Mouse (Mus musculus) R1 (cell line): ENCODE results near the gene Bcl2l14.

Experiments used
- DNase-seq: peaks from one replicate; pipeline ENCODE4 v3.0.0-alpha.2; 2018; ENCODE audit warnings: low read depth, low spot score

Bcl2l14 gene

DNA sequence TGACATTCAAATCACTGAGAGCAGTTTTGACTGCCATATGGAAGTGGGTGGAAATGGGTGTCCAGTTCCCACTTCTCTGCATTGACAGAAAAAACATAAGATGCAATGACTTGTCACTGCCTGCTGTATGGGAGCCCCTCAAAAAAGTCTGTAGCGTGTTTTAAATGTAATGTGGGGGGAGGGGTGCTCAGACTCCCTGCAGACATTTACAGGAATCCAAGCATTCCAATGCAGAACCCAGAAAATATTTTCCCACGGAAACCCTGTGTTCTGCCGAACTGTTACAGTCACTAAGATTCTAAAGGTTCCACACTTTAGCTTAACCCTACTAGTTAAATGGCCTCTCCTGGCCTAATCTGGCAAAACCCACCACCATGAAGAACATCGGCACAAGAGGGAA is at the start of gene Bcl2l14:
Bcl2l14 (plus strand) TSS at position 301 of the 400 bp plus-strand sequence.
- DNase-seq, result no peak

GRCm38 (mm10) chr6:134348526-134349067 is 47.5 kb upstream of the Bcl2l14 start:
- peak; percentile 11 for DNase-seq

- DNase-seq, result peak; percentile 25
These were observed 43.2 kb upstream of the Bcl2l14 start for GRCm38 (mm10) chr6:134352881-134353280.

GRCm38 (mm10) chr6:134353751-134354150 is 42.4 kb upstream of the Bcl2l14 start:
- no peak for DNase-seq

DNA sequence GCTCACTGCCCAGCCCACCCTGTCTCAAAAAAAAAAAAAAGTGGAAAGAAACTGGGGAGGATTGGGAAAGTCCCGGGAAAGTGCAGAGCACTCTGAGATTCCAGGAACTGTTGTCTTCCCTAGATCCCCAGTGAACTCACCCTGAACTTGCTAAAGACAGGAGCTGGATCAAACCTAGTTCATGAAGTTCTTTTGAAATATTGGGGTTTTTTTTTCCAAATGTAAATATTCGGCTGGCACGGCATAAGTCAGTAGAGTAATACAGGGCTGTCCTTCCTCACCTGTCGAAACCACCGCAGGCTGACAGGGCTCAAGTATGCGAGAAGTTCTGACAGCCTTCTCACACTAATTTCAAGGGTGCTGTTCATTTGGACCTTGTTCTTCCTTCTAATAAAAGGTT is 38.5 kb upstream of the Bcl2l14 start:
- no peak for DNase-seq

GRCm38 (mm10) chr6:134360079-134360478 is 36.0 kb upstream of the Bcl2l14 start:
- no peak for DNase-seq

- DNase-seq, result no peak
These were observed 31.5 kb upstream of the Bcl2l14 start for GRCm38 (mm10) chr6:134364644-134365043.

DNA sequence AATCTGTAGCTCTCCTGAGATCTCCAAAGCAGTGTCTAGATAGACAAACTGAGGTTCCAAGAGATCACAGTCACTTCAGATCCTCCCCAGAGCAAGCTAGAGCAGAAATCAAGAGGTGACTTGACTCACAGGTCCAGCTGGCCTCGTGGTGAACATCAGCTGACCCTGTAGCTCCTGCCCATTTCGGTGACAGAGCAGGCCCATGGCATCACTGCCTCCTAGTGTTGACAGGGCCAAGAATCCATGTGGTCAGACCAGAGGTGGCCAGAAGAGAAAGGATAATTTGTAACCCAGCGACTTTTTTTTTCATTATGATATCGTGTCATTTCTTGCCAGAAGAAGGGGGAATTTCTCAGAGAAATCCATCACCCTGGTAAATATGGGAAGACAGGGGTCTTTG is 30.2 kb upstream of the Bcl2l14 start:
- no peak for DNase-seq

DNA sequence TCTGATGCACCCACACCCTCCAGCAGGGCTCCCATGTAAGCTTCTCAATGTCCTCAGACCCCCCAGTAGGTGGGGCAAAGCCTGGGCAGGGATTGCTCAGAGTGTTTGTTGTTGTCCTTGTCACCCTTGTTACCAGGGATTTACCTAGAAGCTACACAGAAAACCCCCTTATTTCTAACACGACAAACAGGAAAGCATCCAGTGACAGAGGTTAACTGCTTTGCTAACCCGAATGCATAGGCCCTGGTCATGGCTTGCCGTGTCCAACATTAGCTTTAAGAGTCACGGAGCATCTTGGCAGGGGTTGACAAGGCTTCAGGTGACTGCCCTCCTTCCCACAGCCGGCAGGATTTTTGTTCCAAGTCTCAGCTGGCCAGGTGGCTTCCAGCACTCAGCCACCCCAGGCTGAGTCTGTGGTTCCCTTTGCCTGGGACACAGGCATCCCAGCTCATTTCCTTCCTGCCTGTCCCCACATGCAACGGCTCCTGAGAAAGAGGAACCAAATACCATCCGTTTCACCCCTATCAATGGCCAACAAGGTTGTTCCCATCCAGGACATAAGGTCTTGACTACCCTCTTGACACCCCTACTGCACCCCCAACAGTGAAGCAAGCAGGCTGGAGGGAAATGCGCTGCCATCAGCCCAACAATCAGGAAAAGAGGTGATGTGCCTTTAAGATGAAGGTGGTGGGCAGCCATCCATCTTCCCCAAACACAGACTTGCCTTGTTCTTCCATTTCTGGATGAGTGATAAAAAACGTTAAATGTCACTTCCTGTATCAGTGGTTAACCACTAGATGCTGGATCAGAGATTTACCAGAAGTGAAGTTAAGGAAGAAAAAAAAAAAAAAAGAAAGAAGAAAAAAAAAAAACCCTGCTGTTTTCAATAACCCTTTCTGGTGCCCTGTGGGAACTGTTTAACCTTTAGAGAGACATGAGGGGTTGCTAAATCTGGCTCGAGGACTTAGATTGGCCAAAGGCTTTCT is 29.5 kb upstream of the Bcl2l14 start:
- DNase-seq, result no peak

- no peak for DNase-seq
These were observed 28.5 kb upstream of the Bcl2l14 start for GRCm38 (mm10) chr6:134367366-134368281.

DNA sequence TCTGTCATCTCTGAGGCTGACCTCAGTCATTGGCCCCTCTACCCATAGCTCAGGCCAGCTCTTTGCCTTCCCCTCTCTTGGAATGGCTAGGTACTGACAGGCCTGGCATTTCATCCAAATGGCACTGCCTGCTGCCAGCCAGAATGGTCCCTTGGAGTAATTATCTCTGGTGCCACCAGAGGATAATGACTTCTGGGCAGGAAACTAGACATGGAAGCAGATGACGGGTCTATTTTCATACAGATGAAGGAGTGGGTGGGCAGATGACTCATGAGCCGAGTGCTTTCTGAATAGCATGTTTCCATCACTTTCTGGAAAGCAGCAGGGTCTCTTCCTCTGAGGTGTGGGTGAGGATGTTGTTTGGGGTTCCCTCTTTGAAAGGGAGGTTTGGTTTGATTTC is 23.2 kb upstream of the Bcl2l14 start:
- no peak for DNase-seq

GRCm38 (mm10) chr6:134377201-134377600 is 18.9 kb upstream of the Bcl2l14 start:
- DNase-seq, result no peak

- no peak for DNase-seq
These were observed 18.3 kb upstream of the Bcl2l14 start for GRCm38 (mm10) chr6:134377856-134378255.

- DNase-seq, result no peak
These were observed 14.7 kb upstream of the Bcl2l14 start for GRCm38 (mm10) chr6:134381462-134381861.

- no peak for DNase-seq
These were observed 10.2 kb upstream of the Bcl2l14 start for GRCm38 (mm10) chr6:134385931-134386330.

- no peak for DNase-seq
These were observed 8.7 kb upstream of the Bcl2l14 start for GRCm38 (mm10) chr6:134387396-134387795.

DNA sequence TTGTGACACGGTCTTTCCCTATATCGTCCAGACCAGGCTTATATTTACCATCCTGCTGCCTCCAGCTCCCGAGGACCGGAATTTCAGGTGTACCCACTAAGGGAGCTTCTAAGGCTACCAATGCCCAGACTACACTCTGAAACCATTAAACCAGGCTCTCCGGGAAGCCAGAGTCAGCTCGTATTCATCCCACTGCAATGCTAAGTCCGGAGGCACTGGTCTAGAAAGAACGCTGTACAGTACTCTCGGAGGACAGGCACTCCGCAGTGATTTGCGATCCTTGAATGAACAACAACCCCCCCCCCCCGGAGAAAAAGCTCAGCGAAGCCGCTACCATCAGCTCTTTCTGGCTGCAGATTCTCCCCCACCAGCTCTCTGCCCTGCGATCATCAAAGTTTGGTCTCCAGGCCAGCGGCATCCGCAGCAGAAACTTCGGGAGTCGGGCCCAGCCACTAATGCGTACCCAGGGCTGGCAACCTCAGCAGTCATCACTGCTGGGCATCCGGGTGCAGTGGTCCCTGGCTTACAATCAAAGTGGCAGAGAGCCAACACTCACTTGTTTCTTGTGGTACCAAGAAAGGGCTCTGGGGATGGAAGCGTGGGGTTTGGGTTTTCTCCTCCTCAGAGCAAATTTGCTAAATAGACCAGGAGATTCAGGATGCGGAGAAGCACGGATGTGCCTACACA is 7.6 kb upstream of the Bcl2l14 start:
- DNase-seq, result no peak

- peak; percentile 79 for DNase-seq
These were observed 6.7 kb upstream of the Bcl2l14 start for GRCm38 (mm10) chr6:134389248-134389891.

GRCm38 (mm10) chr6:134389917-134390316 is 6.2 kb upstream of the Bcl2l14 start:
- DNase-seq, result no peak

DNA sequence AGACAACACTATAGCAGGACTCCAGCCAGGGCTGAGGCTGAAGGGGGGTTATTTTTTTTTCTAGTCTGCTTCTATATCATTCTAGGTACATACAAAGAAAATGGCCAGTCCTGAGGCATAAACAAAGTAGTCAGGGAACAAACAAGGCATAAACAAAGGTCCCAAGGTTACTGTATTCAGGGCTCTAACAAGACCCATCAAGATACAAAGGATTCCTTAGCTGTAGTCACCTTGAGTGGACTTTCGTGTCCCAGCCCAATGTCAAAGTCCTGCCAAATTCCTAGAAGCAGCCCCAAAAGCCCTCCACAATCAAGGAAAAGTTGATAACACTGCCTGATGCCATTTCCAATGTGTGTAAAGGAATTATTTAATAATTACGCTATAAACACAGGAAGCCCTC is 5.3 kb upstream of the Bcl2l14 start:
- no peak for DNase-seq
